23 mouse cellular contexts compared by ENCODE assay signal in genomic region chr17:34270230-34270629, GRCm38 (mm10).
"Had no signal": no experiment of that assay in that cellular context is flagged by ENCODE, and none has a peak within 500 bp of the region (broad histone marks: within the 10 kb centered on the region; RNA-seq: fewer than 3 reads in every experiment).

No protein-coding gene starts in this region.

- H3K27me3 ChIP-seq: midbrain, embryonic 15.5 days had no signal

- H3K36me3 ChIP-seq: limb, embryonic 10.5 days; limb, embryonic 12.5 days; limb, embryonic 13.5 days; limb, embryonic 15.5 days; liver, embryonic 12.5 days; liver, embryonic 13.5 days; liver, embryonic 15.5 days; lung, embryonic 15.5 days; midbrain, embryonic 10.5 days; midbrain, embryonic 12.5 days; midbrain, embryonic 13.5 days; midbrain, embryonic 15.5 days had no signal

- DNase-seq: left cerebral cortex, postnatal 4 days; liver; liver, embryonic 13.5 days; liver, postnatal 0 days; lung, adult 18-20 months; lung, adult 2 months; lung, embryonic 14.5 days; lung, postnatal 10 days; lung, postnatal 14 days; lung, postnatal 36 days; lung, postnatal 4 days; midbrain, embryonic 14.5 days had no signal
